Mouse (Mus musculus) MEL (cell line): ENCODE measurements around the gene Sh2d3c. TPM values are rescaled to one million over a fixed set of nuclear protein-coding genes. Genes with fewer than 3 reads are reported as not detected.

ENCODE experiments used
- DNase-seq: peaks from one replicate; pipeline ENCODE4 v3.0.0; 2011; ENCODE audit warnings: low read depth, low spot score
- H3K27ac ChIP-seq: 2 replicates; pipeline ENCODE4 v1.5.1; 2012; ENCODE audit warnings: low read depth, mild to moderate bottlenecking, control low read depth, low read length, moderate library complexity; ENCODE audit not compliant: control insufficient read depth
- H3K27me3 ChIP-seq, 2 experiments: fragments of 150-350 bp in 1 of 2; sonication (generic) in 1 of 2; 2 replicates each; pipeline ENCODE4 v1.6.1; 2012; ENCODE audit warnings: low read length in 2 of 2, mild to moderate bottlenecking in 2 of 2, improper control_type of control experiment in 1 of 2, moderate library complexity in 1 of 2; ENCODE audit not compliant: insufficient read depth in 2 of 2, control insufficient read depth in 1 of 2
- H3K36me3 ChIP-seq, 2 experiments: 2 replicates each; pipeline ENCODE4 v1.6.1; 2012 to 2014; ENCODE audit warnings: low read length in 2 of 2, improper control_type of control experiment in 1 of 2, inconsistent platforms in 1 of 2, mild to moderate bottlenecking in 1 of 2; ENCODE audit not compliant: insufficient read depth in 2 of 2, control insufficient read depth in 1 of 2
- H3K4me1 ChIP-seq, 2 experiments: fragments of 150-350 bp in 1 of 2; sonication (generic) in 1 of 2; 2 replicates each; pipeline ENCODE4 v1.6.1; 2012; ENCODE audit warnings: low read length in 2 of 2, improper control_type of control experiment in 1 of 2, mild to moderate bottlenecking in 1 of 2; ENCODE audit not compliant: insufficient read depth in 2 of 2, control insufficient read depth in 1 of 2
- H3K4me3 ChIP-seq, 2 experiments: fragments of 150-350 bp in 1 of 2; sonication (generic) in 1 of 2; 2 replicates each; pipeline ENCODE4 v1.5.1; 2012; ENCODE audit warnings: low read depth in 2 of 2, low read length in 2 of 2, mild to moderate bottlenecking in 2 of 2, moderate library complexity in 2 of 2, control low read depth in 1 of 2, improper control_type of control experiment in 1 of 2; ENCODE audit not compliant: control insufficient read depth in 1 of 2, insufficient read depth in 1 of 2
- H3K79me2 ChIP-seq: 2 replicates; pipeline ENCODE4 v1.6.1; 2012; ENCODE audit warnings: mild to moderate bottlenecking, low read length, moderate library complexity; ENCODE audit not compliant: control insufficient read depth, poor library complexity, insufficient read depth
- H3K9ac ChIP-seq: 2 replicates; pipeline ENCODE4 v1.6.1; 2012; ENCODE audit warnings: low read depth, mild to moderate bottlenecking, control low read depth, low read length, moderate library complexity; ENCODE audit not compliant: control insufficient read depth, poor library complexity, severe bottlenecking
- H3K9me3 ChIP-seq: fragments of 150-350 bp; sonication (generic); replicated peaks from 2 replicates; pipeline ENCODE4 v1.6.1; 2012; ENCODE audit warnings: mild to moderate bottlenecking, low read length, improper control_type of control experiment, moderate library complexity; ENCODE audit not compliant: insufficient read depth
- CHD1 ChIP-seq: IDR thresholded peaks from 2 replicates; pipeline ENCODE4 v1.6.1; 2012; ENCODE audit warnings: low read depth, mild to moderate bottlenecking, inconsistent platforms, low read length, improper control_type of control experiment
- CHD2 ChIP-seq: IDR thresholded peaks from 2 replicates; pipeline ENCODE4 v1.6.1; 2011; ENCODE audit warnings: low read length, improper control_type of control experiment
- ELF1 ChIP-seq: IDR thresholded peaks from 2 replicates; pipeline ENCODE4 v1.6.1; 2014; ENCODE audit warnings: low read depth, mild to moderate bottlenecking, inconsistent platforms, low read length, improper control_type of control experiment, moderate library complexity
- GABPA ChIP-seq: IDR thresholded peaks from 2 replicates; pipeline ENCODE4 v1.6.1; 2012; ENCODE audit warnings: low read depth, mild to moderate bottlenecking, inconsistent platforms, low read length, improper control_type of control experiment, moderate library complexity
- HCFC1 ChIP-seq: IDR thresholded peaks from 2 replicates; pipeline ENCODE4 v1.6.1; 2012; ENCODE audit warnings: low read depth, mild to moderate bottlenecking, inconsistent platforms, low read length, improper control_type of control experiment, moderate library complexity
- JUND ChIP-seq: IDR thresholded peaks from 2 replicates; pipeline ENCODE4 v1.6.1; 2011; ENCODE audit warnings: low read depth, mild to moderate bottlenecking, improper control_type of control experiment, low read length
- MAFK ChIP-seq: IDR thresholded peaks from 2 replicates; pipeline ENCODE4 v1.6.1; 2011; ENCODE audit warnings: low read depth, mild to moderate bottlenecking, low read length, improper control_type of control experiment, borderline replicate concordance
- MAZ ChIP-seq: IDR thresholded peaks from 2 replicates; pipeline ENCODE4 v1.6.1; 2012; ENCODE audit warnings: low read depth, mild to moderate bottlenecking, inconsistent platforms, low read length, improper control_type of control experiment
- MEF2A ChIP-seq: IDR thresholded peaks from 2 replicates; pipeline ENCODE4 v1.6.1; 2014; ENCODE audit warnings: low read depth, mild to moderate bottlenecking, inconsistent platforms, low read length, improper control_type of control experiment; ENCODE audit not compliant: poor library complexity, insufficient replicate concordance, severe bottlenecking; ENCODE audit errors: extremely low read depth
- MYB ChIP-seq: IDR thresholded peaks from 2 replicates; pipeline ENCODE4 v1.6.1; 2011; ENCODE audit warnings: mild to moderate bottlenecking, low read depth, low read length, improper control_type of control experiment
- MYC ChIP-seq: IDR thresholded peaks from 2 replicates; pipeline ENCODE4 v1.6.1; 2011; ENCODE audit warnings: low read depth, mild to moderate bottlenecking, low read length, improper control_type of control experiment, moderate library complexity
- NELFE ChIP-seq: IDR thresholded peaks from 2 replicates; pipeline ENCODE4 v1.6.1; 2011; ENCODE audit warnings: low read depth, low read length, improper control_type of control experiment
- POLR2A ChIP-seq, 2 experiments: IDR thresholded peaks; 2 replicates each; pipeline ENCODE4 v1.6.1; 2011 to 2012; ENCODE audit warnings: low read length in 2 of 2, mild to moderate bottlenecking in 2 of 2, control low read depth in 1 of 2, improper control_type of control experiment in 1 of 2, low read depth in 1 of 2, moderate library complexity in 1 of 2; ENCODE audit not compliant: control insufficient read depth in 1 of 2, insufficient read depth in 1 of 2, poor library complexity in 1 of 2
- POLR2AphosphoS5 ChIP-seq: IDR thresholded peaks from 2 replicates; pipeline ENCODE4 v1.6.1; 2012; ENCODE audit warnings: low read depth, borderline replicate concordance, mild to moderate bottlenecking, inconsistent platforms, low read length, moderate library complexity, mixed read lengths
- RAD21 ChIP-seq: IDR thresholded peaks from 2 replicates; pipeline ENCODE4 v1.6.1; 2011; ENCODE audit warnings: mild to moderate bottlenecking, low read depth, low read length, improper control_type of control experiment
- RCOR1 ChIP-seq: IDR thresholded peaks from 2 replicates; pipeline ENCODE4 v1.6.1; 2012; ENCODE audit warnings: low read depth, mild to moderate bottlenecking, inconsistent platforms, low read length, improper control_type of control experiment
- SIN3A ChIP-seq: IDR thresholded peaks from 2 replicates; pipeline ENCODE4 v1.6.1; 2012; ENCODE audit warnings: low read length, improper control_type of control experiment, inconsistent platforms
- SMC3 ChIP-seq: IDR thresholded peaks from 2 replicates; pipeline ENCODE4 v1.6.1; 2011; ENCODE audit warnings: low read depth, low read length, improper control_type of control experiment
- TAL1 ChIP-seq: IDR thresholded peaks from 2 replicates; pipeline ENCODE4 v1.6.1; 2012; ENCODE audit warnings: mild to moderate bottlenecking, inconsistent platforms, low read length, moderate library complexity, mixed read lengths
- UBTF ChIP-seq: IDR thresholded peaks from 2 replicates; pipeline ENCODE4 v1.6.1; 2012; ENCODE audit warnings: low read depth, mild to moderate bottlenecking, inconsistent platforms, low read length, improper control_type of control experiment, moderate library complexity, borderline replicate concordance; ENCODE audit not compliant: insufficient read depth
- USF2 ChIP-seq, 2 experiments: IDR thresholded peaks; 2 replicates each; pipeline ENCODE4 v1.6.1; 2011 to 2012; ENCODE audit warnings: improper control_type of control experiment in 2 of 2, low read length in 2 of 2, borderline replicate concordance in 1 of 2, inconsistent platforms in 1 of 2, low read depth in 1 of 2, mild to moderate bottlenecking in 1 of 2; ENCODE audit not compliant: insufficient read depth in 1 of 2
- ZC3H11A ChIP-seq: IDR thresholded peaks from 2 replicates; pipeline ENCODE4 v1.6.1; 2012; ENCODE audit warnings: low read depth, mild to moderate bottlenecking, inconsistent platforms, low read length, improper control_type of control experiment
- polyA plus RNA-seq, 2 experiments: library from polyadenylated mRNA; stranded (reverse) in 1 of 2; unstranded in 1 of 2; fragments of >175 nt in 1 of 2; fragments of >200 nt in 1 of 2; gene quantifications; 2 replicates each; pipeline versions ENCODE4 v1.2.1 to v1.2.4; 2012; ENCODE audit warnings: low replicate concordance in 2 of 2, low read depth in 1 of 2; ENCODE audit not compliant: insufficient read length in 2 of 2, insufficient read depth in 1 of 2, missing spikeins in 1 of 2
- total RNA-seq: library from RNA; depleted of rRNA; stranded (reverse); fragments of 300-350 nt; gene quantifications from 2 replicates; pipeline ENCODE4 v1.2.3, GENCODE M21; 2012

The Sh2d3c gene
- total and polyA plus RNA-seq, 3 experiments, result 0.19 to 0.43 TPM; not detected in 1

DNA sequence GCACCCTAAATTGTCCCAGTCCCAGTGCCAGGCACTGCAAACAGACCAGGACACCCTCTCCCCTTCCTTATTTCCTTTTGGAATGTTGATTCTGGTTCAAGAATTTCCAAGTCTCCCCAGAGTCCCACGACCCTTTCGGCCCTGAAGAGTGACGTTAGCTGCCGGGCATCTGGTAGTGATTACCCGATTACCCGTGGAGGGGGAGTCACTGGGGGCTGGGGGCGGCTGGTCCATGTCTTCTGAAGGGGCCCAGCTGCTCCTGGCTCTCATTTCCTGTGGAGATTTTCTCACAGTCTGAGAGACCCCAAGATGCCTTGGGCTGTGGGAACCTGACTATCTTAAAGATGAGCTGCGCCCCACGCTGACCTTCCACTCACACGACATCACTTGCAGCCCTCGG lies 10.0 kb downstream of the Sh2d3c start:
- H3K79me2 ChIP-seq, result no peaks in the 10 kb centered on the region
- H3K9ac ChIP-seq, result no peak overlapping the region
- no peaks in the 10 kb centered on the region for H3K9me3 ChIP-seq
- no peak overlapping the region for H3K27ac ChIP-seq
- H3K4me1 ChIP-seq, result peaks cover 0 to 3% of the 10 kb centered on the region in 2 experiments; a peak in 1 of 4 replicates
- no peaks in the 10 kb centered on the region for H3K36me3 ChIP-seq
- no peak overlapping the region for H3K4me3 ChIP-seq
- DNase-seq, result no peak
- no peaks in the 10 kb centered on the region; a peak in 1 of 4 replicates for H3K27me3 ChIP-seq
- TF ChIP-seq POLR2AphosphoS5 (no peak), POLR2A (IDR thresholded peaks at IDR 0.05; ENCODE audit: control insufficient read depth in 1 of 2, insufficient read depth in 1 of 2, low read depth in 1 of 2, low read length in 2 of 2, poor library complexity in 1 of 2) (no peak), MAZ (no peak), HCFC1 (no peak), GABPA (no peak), MYC (no peak), UBTF (no peak), USF2 (IDR thresholded peaks at IDR 0.05; ENCODE audit: borderline replicate concordance in 1 of 2, insufficient read depth in 1 of 2, low read depth in 1 of 2, low read length in 2 of 2) (no peak), CHD2 (no peak), MEF2A (no peak), ELF1 (no peak), SIN3A (no peak), ZC3H11A (no peak), CHD1 (no peak), TAL1 (no peak), MAFK (no peak), RCOR1 (no peak), RAD21 (no peak), MYB (no peak)

DNA sequence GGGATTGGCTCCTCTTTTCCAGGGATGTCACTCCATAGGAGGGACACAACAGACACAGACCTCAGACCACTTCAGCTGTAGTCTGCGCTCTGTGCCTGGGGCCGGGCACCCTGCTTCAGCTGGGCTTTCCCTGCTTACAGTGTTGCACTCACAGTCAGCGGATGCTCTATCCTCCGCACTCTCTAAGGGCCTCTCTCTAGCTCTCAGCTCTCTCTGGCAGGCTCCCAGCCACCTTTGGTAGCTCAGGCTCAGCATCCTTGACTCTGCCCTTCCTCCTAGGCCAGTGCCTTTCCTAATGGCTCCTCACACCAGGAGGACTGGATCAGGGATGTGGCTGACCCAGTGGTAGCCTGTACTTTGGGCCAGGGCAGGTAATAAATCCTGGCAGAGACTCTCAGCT lies 11.1 kb downstream of the Sh2d3c start:
- H3K4me1 ChIP-seq, result peaks cover 0 to 3% of the 10 kb centered on the region in 2 experiments; a peak in 1 of 4 replicates
- no peaks in the 10 kb centered on the region for H3K36me3 ChIP-seq

More for the DNA sequence above, 11.1 kb downstream of the Sh2d3c start:
- TF ChIP-seq SMC3, result no peak
- no peak for TF ChIP-seq JUND
- TF ChIP-seq NELFE, result no peak
- Histone ChIP-seq H3K79me2 (no peaks in the 10 kb centered on the region), H3K27me3 (no peaks in the 10 kb centered on the region; a peak in 1 of 4 replicates), H3K9ac (no peak overlapping the region), H3K9me3 (no peaks in the 10 kb centered on the region), H3K4me3 (no peak overlapping the region), H3K27ac (no peak overlapping the region)
- no peak for DNase-seq
